In genomic region chr7:37413350-37413749, GRCm38 (mm10) we compare ENCODE assay signal across 22 mouse cellular contexts.
DNase-seq lines count a peak whose midpoint lies in the region; ATAC-seq lines count a peak whose summit lies in the region.
"Had no signal": no experiment of that assay in that cellular context is flagged by ENCODE, and none has a peak within 500 bp of the region (broad histone marks: within the 10 kb centered on the region; RNA-seq: fewer than 3 reads in every experiment).

No protein-coding gene starts in this region.

- H3K4me1 ChIP-seq in embryonic facial prominence, embryonic 11.5 days (ENCODE audit: control insufficient read depth, insufficient read depth, low read length): no peaks in the 10 kb centered on the region
- H3K4me1 ChIP-seq in embryonic facial prominence, embryonic 10.5 days: peaks cover 11% of the 10 kb centered on the region; the same call in 1 of the 2 replicates
- H3K4me1 ChIP-seq in hindbrain, embryonic 13.5 days (replicated peaks): 0 out of 2 replicates have a peak, but pooled peaks cover 3% of the 10 kb centered on the region
- H3K4me1 ChIP-seq in hindbrain, embryonic 14.5 days (replicated peaks; ENCODE audit: control insufficient read depth, insufficient read depth, low read length): no peaks in the 10 kb centered on the region
- no peaks in the 10 kb centered on the region for H3K4me1 ChIP-seq in embryonic facial prominence, embryonic 12.5 days
- H3K4me1 ChIP-seq: forebrain, embryonic 12.5 days; heart, embryonic 10.5 days had no signal

- WGBS in embryonic facial prominence, embryonic 11.5 days: 28% methylated on average over 4 of the region's 4 CpGs
- WGBS in embryonic facial prominence, embryonic 10.5 days: 30% methylated on average over 4 of the region's 4 CpGs
- 46% methylated on average over 4 of the region's 4 CpGs for WGBS in hindbrain, embryonic 13.5 days
- WGBS in hindbrain, embryonic 14.5 days: 35% methylated on average over 4 of the region's 4 CpGs
- 26% methylated on average over 4 of the region's 4 CpGs for WGBS in embryonic facial prominence, embryonic 12.5 days

- peak; percentile 68 for DNase-seq in embryonic facial prominence, embryonic 11.5 days (ENCODE audit: low spot score)
- no peak for DNase-seq in embryonic facial prominence, embryonic 10.5 days (ENCODE audit: low spot score)
- DNase-seq in hindbrain, embryonic 14.5 days (ENCODE audit: low spot score): no peak
- peak; percentile 57 for DNase-seq in retina, postnatal 1 day
- DNase-seq in thymus, postnatal 14 days: no peak
- DNase-seq: adrenal gland, postnatal 14 days; cerebellum, adult 2 months; cerebellum, postnatal 14 days; gastrocnemius, postnatal 36 days; heart, adult 18-20 months; heart, postnatal 10 days; kidney, adult 2 months had no signal

- no peak overlapping the region for H3K27ac ChIP-seq in embryonic facial prominence, embryonic 11.5 days (replicated peaks; ENCODE audit: low read depth, low read length)
- no peak overlapping the region for H3K27ac ChIP-seq in embryonic facial prominence, embryonic 10.5 days (replicated peaks)
- 0 out of 2 replicates have a peak overlapping the region, but pooled peaks have one; percentile 48 for H3K27ac ChIP-seq in hindbrain, embryonic 13.5 days
- no peak overlapping the region for H3K27ac ChIP-seq in hindbrain, embryonic 14.5 days
- H3K27ac ChIP-seq in embryonic facial prominence, embryonic 12.5 days: no peak overlapping the region
- H3K27ac ChIP-seq: forebrain, embryonic 12.5 days; heart, embryonic 10.5 days; hindbrain, embryonic 15.5 days had no signal

- ATAC-seq in embryonic facial prominence, embryonic 11.5 days (replicated peaks; ENCODE audit: insufficient number of reproducible peaks, low FRiP score, low TSS enrichment, low read depth): no peak
- ATAC-seq in hindbrain, embryonic 13.5 days (ENCODE audit: low FRiP score): no peak
- ATAC-seq in hindbrain, embryonic 14.5 days (ENCODE audit: low FRiP score): no peak
- no peak for ATAC-seq in embryonic facial prominence, embryonic 12.5 days (ENCODE audit: insufficient number of reproducible peaks, insufficient read depth, low FRiP score, low TSS enrichment)
- no peak for ATAC-seq in CD4-positive, CD25-positive, alpha-beta regulatory T cell, adult 4 months
- ATAC-seq: activated CD4-positive, CD25-positive, alpha-beta regulatory T cell, adult 4 months; intestine, embryonic 16.5 days; Patski had no signal

- H3K9me3 ChIP-seq in embryonic facial prominence, embryonic 11.5 days (replicated peaks; ENCODE audit: control insufficient read depth, low read length): no peaks in the 10 kb centered on the region
- no peaks in the 10 kb centered on the region for H3K9me3 ChIP-seq in embryonic facial prominence, embryonic 10.5 days
- H3K9me3 ChIP-seq in hindbrain, embryonic 13.5 days: no peaks in the 10 kb centered on the region
- H3K9me3 ChIP-seq in hindbrain, embryonic 14.5 days (ENCODE audit: control insufficient read depth, low read length): no peaks in the 10 kb centered on the region
- no peaks in the 10 kb centered on the region for H3K9me3 ChIP-seq in embryonic facial prominence, embryonic 12.5 days
- H3K9me3 ChIP-seq: forebrain, embryonic 12.5 days; heart, embryonic 10.5 days; hindbrain, embryonic 15.5 days had no signal

- H3K9ac ChIP-seq in embryonic facial prominence, embryonic 11.5 days (replicated peaks; ENCODE audit: low read length): no peak overlapping the region
- no peak overlapping the region for H3K9ac ChIP-seq in hindbrain, embryonic 13.5 days
- no peak overlapping the region for H3K9ac ChIP-seq in hindbrain, embryonic 14.5 days
- 0 out of 2 replicates have a peak overlapping the region, but pooled peaks have one; percentile 5 for H3K9ac ChIP-seq in embryonic facial prominence, embryonic 12.5 days
- H3K9ac ChIP-seq: forebrain, embryonic 12.5 days; hindbrain, embryonic 15.5 days had no signal

- H3K36me3 ChIP-seq in embryonic facial prominence, embryonic 11.5 days (replicated peaks; ENCODE audit: control insufficient read depth, insufficient read depth, low read depth, low read length): no peaks in the 10 kb centered on the region
- H3K36me3 ChIP-seq in embryonic facial prominence, embryonic 10.5 days (replicated peaks): no peaks in the 10 kb centered on the region
- H3K36me3 ChIP-seq in hindbrain, embryonic 13.5 days: no peaks in the 10 kb centered on the region
- no peaks in the 10 kb centered on the region for H3K36me3 ChIP-seq in hindbrain, embryonic 14.5 days (replicated peaks; ENCODE audit: control insufficient read depth, insufficient read depth)
- H3K36me3 ChIP-seq in embryonic facial prominence, embryonic 12.5 days: no peaks in the 10 kb centered on the region
- H3K36me3 ChIP-seq: forebrain, embryonic 12.5 days; heart, embryonic 10.5 days; hindbrain, embryonic 15.5 days had no signal

- no peak overlapping the region for H3K4me3 ChIP-seq in embryonic facial prominence, embryonic 11.5 days (ENCODE audit: low read depth, low read length)
- no peak overlapping the region for H3K4me3 ChIP-seq in embryonic facial prominence, embryonic 10.5 days
- no peak overlapping the region for H3K4me3 ChIP-seq in hindbrain, embryonic 13.5 days
- no peak overlapping the region for H3K4me3 ChIP-seq in hindbrain, embryonic 14.5 days (replicated peaks; ENCODE audit: low read length)
- H3K4me3 ChIP-seq in embryonic facial prominence, embryonic 12.5 days: no peak overlapping the region
- H3K4me3 ChIP-seq: forebrain, embryonic 12.5 days; heart, embryonic 10.5 days; hindbrain, embryonic 15.5 days had no signal

- H3K27me3 ChIP-seq in embryonic facial prominence, embryonic 11.5 days (ENCODE audit: control insufficient read depth, insufficient read depth, low read length): no peaks in the 10 kb centered on the region
- H3K27me3 ChIP-seq in embryonic facial prominence, embryonic 10.5 days (replicated peaks; ENCODE audit: low read depth, poor library complexity, severe bottlenecking): no peaks in the 10 kb centered on the region
- H3K27me3 ChIP-seq in hindbrain, embryonic 13.5 days: no peaks in the 10 kb centered on the region
- H3K27me3 ChIP-seq in hindbrain, embryonic 14.5 days (ENCODE audit: control insufficient read depth, insufficient read depth, low read length): no peaks in the 10 kb centered on the region
- no peaks in the 10 kb centered on the region for H3K27me3 ChIP-seq in embryonic facial prominence, embryonic 12.5 days
- H3K27me3 ChIP-seq: CH12.LX; forebrain, embryonic 12.5 days; hindbrain, embryonic 15.5 days; Patski had no signal

- H3K4me2 ChIP-seq in embryonic facial prominence, embryonic 11.5 days (ENCODE audit: low read depth, low read length): no peak overlapping the region
- H3K4me2 ChIP-seq in hindbrain, embryonic 13.5 days: no peak overlapping the region
- no peak overlapping the region for H3K4me2 ChIP-seq in hindbrain, embryonic 14.5 days (replicated peaks)
- no peak overlapping the region for H3K4me2 ChIP-seq in embryonic facial prominence, embryonic 12.5 days (replicated peaks)
- H3K4me2 ChIP-seq: forebrain, embryonic 12.5 days; hindbrain, embryonic 15.5 days had no signal

Comparison
In these comparisons a context has a peak if more than half of its experiments do, and no peak if none do; other contexts are left out.
1. DNase-seq: peak in embryonic facial prominence, embryonic 11.5 days (single experiment) and retina, postnatal 1 day (single experiment); none in embryonic facial prominence, embryonic 10.5 days (single experiment), hindbrain, embryonic 14.5 days (single experiment) and thymus, postnatal 14 days (single experiment).